Mouse (Mus musculus) regulatory T cell (primary cell): ENCODE measurements around the gene Txlnb.

Source experiments
- in situ Hi-C: fragments of 300-600 bp; cut with MboI, MseI; formaldehyde crosslinking; loops from one replicate; pipeline ENCODE4 v1.15.1; 2025; ENCODE audit warnings: high pct_unique_total_duplicates

The Txlnb gene

DNA sequence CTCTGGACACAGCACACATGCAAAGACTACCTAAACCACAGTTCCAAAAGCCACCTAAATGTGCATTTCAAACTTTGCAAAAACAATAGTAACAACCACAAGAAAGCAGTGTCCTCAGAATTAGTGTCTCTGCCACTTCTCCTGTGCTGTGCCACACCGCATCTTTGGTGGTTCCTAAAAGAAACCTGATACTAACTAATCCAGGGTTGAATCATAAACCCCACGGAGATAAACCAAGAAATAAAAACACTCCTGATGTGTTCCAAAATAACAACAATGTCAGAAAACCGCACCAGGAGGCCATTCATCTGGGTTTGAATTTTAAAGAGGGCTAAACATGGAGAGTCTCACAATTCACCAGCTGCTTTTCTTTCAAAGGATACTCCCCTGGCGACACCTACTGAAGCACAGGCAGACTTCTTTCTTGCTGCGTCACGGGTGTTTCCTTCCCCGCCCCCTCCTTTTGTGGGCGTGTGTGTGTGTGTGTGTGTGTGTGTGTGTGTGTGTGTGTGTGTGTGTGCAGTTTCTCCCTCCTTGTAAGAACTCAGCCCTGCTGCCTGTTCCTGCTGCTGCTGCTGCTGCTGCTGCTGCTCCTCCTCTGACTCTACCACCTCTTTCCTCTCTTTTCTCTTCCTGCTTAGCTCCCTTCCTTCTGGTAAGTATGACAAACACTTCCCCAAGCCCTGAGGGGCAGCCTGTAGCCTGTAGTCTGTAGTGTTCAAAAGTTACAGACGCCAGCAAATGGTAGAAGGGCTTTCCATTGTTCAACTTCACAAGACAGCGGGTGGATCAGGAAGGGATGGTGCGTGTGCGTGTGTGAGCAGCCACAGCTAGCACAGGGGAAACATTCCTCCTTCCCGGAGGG lies at the start of gene Txlnb:
Txlnb (plus strand) TSS at position 460 of the 865 bp plus-strand sequence.
- in situ Hi-C loops, result no loop called here

- in situ Hi-C loops, result no loop called here
Measured at GRCm38 (mm10) chr10:17752478-17752877, 43.5 kb upstream of the Txlnb start.

DNA sequence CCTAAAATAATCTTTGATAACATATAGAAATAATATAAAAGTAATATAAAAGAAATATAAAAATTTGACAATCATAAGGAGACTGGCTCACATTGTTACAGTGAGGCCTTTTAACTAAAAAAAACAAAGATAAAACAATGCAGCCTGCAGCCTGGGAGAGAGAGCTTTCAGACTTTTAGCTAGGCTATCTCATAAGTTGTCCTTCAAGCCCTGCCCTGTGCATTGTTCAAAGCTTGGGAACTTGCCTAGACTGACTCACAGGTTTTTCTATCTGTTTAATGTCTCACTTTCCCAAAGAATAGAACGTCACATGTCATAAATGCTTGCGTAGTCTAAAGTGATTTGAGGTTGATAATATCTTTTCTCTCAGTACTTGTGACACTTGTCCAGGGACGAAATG lies 36.3 kb upstream of the Txlnb start:
- in situ Hi-C loops, result no loop called here

DNA sequence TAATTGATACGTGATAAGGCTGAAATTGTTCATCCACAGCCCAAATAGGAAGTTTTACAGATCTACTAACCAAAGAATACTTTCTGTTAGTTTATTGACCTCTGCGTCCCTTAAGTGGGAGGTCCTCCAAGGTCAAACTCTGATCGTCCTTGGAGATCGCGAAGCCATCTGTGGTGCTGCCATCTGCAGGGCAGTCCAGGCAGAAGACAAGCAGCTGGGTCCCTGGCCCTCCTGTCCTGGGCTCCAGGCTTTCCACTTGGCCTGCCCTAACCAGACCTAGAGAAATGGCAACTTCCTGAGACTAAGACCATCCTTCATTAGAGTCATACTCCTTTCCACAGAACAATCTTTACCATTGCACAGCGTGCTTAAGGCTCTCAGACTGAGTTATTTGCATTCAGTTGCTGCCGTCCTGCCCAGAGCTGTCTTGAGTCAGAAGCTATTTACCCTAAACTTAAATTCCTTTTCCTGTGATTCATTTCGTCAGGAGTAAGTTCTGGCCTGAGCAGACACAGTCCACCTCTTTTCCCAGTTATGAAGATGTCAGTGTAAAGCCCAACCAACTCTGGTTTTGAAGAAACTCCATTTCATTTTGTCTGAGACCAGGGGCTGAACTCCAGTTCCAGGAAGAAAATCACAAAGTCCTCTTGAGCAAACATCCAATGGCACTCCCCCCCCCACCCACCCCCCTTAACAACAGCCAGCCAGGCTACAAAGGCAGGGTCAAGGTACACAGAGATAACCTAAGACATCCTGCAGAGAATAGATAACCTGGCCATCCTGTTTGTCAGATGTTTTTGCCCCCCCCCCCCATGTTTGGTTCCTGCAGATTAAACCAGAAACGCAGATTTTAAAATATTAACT lies 35.0 kb upstream of the Txlnb start:
- in situ Hi-C loops, result no loop called here

GRCm38 (mm10) chr10:17761652-17762051 lies 34.4 kb upstream of the Txlnb start:
- in situ Hi-C loops, result no loop called here

- in situ Hi-C loops, result no loop called here
Measured at GRCm38 (mm10) chr10:17762946-17763345, 33.1 kb upstream of the Txlnb start.

- in situ Hi-C loops, result loop anchor here (10.0 kb wide), 1 partner anchor 1455 kb away; no protein-coding TSS in a partner anchor
Measured at GRCm38 (mm10) chr10:17769856-17770255, 26.2 kb upstream of the Txlnb start.

DNA sequence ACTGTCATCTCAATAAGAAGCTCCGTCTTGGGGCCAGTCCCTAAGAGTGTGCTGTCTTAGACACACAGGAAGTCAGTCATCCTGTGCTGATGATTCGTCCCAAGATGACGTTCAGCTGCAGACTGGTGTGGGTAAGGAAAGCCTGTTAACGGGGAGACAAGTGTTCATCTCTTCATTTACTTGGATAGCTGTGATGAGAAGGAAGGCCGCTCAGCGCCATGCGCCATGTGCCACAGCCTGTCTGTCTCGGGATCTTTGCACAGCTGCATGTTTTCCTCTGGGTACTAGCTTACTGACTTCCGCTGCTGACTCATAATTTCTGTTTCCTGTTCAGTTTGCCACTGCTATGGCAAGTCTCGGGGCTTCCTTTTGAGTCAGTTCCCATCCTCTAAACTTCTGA lies 23.7 kb upstream of the Txlnb start:
- in situ Hi-C loops, result loop anchor here (10.0 kb wide), 1 partner anchor 1452 kb away; no protein-coding TSS in a partner anchor

- in situ Hi-C loops, result loop anchor here (10.0 kb wide), 1 partner anchor 1450 kb away; no protein-coding TSS in a partner anchor
Measured at GRCm38 (mm10) chr10:17774366-17774765, 21.7 kb upstream of the Txlnb start.

DNA sequence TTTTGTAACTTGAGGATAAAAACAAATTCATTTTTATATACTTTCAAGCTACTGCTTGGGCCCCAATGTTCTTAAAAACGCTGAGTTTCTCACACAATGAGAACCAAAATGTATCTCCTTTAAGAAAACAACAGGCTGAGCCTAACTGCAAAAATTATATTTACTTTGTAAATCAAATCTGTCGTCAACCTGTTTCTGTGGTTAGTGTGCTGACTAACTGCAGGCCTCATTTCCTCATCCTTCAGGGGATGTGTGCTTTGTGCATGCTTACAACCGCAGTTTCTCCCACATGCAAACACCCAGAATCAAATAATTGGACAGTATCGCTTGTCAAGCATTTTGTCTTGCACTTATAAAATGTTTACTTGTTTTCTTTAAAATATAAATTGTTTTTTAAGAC lies 20.9 kb upstream of the Txlnb start:
- in situ Hi-C loops, result loop anchor here (10.0 kb wide), 1 partner anchor 1450 kb away; no protein-coding TSS in a partner anchor

DNA sequence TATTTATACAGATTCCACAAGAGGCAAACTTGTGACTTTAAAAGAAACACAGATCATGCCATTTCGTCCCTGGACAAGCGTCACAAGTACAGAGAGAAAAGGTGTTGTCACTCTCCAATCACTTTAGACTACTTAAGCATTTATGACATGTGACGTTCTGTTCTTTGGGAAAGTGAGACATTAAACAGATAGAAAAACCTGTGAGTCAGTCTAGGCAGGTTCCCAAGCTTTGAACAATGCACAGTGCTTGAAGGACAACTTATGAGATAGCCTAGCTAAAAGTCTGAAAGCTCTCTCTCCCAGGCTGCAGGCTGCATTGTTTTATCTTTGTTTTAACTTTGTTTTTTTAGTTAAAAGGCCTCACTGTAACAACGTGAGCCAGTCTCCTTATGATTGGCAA lies 19.3 kb upstream of the Txlnb start:
- in situ Hi-C loops, result loop anchor here (10.0 kb wide), 1 partner anchor 1448 kb away; no protein-coding TSS in a partner anchor

DNA sequence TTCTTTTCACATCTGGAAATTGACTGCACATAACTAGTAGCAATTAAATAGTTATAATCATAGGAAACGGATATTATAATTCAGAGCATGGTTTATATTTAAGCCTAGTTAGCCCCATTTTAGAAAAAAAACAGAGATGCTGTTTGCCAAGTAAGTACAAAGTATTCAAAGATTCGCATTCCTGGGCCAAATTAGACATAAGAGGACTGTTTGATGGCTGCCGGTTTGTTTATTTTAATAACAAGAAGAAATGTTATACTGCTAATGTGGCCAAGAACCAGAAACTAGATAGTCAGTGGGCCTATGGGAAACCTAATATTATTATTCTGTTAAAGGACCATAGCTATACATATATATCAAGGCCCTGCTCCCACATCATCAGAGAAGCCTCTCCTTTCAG lies 9.3 kb upstream of the Txlnb start:
- in situ Hi-C loops, result loop anchor here (5.0 kb wide), 1 partner anchor 81 kb away; no protein-coding TSS in a partner anchor

- in situ Hi-C loops, result loop anchor here (5.0 kb wide), 1 partner anchor 79 kb away; no protein-coding TSS in a partner anchor
Measured at GRCm38 (mm10) chr10:17787938-17788337, 8.1 kb upstream of the Txlnb start.

GRCm38 (mm10) chr10:17788347-17788746 lies 7.7 kb upstream of the Txlnb start:
- in situ Hi-C loops, result loop anchor here (5.0 kb wide), 1 partner anchor 79 kb away; no protein-coding TSS in a partner anchor

- in situ Hi-C loops, result no loop called here
Measured at GRCm38 (mm10) chr10:17793926-17794325, 2.1 kb upstream of the Txlnb start.

DNA sequence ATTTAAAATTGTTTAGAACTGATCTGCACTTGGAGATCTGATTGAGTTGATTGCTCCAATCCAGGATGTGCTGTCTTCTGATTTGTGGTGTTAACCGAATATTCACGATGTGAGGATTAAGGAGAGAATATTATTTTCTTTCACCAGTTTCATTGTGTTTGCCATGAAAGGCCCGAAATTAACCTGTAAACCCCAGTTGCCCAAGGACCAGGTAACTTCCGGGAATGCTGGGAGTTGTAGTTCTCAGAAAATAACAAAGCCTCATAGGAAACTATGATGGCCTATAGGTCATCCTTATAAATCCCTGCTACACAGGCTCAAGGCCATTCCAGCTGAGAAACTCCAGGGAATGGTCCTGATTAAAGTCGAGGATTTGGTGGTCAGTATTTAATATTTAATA lies 1.6 kb upstream of the Txlnb start:
- in situ Hi-C loops, result no loop called here

DNA sequence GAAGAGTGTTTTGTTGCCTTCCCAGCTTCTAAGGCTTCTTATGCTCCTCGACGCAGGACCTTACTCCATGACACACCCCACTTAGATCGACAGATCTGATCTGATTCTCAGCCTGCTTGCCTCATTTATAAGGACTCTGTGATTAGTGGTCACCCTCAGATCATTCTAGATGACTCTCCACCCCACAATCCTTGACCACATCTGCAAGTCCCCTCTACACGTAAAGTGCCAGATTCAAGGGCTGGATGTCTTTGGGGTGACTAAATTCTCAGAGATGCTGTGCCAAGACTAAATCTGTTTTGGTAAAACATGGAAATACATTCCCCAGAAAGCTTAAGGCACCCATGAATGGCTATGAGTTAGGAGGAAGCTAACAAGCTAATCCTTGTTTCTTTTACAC lies 799 bp upstream of the Txlnb start:
- in situ Hi-C loops, result no loop called here

DNA sequence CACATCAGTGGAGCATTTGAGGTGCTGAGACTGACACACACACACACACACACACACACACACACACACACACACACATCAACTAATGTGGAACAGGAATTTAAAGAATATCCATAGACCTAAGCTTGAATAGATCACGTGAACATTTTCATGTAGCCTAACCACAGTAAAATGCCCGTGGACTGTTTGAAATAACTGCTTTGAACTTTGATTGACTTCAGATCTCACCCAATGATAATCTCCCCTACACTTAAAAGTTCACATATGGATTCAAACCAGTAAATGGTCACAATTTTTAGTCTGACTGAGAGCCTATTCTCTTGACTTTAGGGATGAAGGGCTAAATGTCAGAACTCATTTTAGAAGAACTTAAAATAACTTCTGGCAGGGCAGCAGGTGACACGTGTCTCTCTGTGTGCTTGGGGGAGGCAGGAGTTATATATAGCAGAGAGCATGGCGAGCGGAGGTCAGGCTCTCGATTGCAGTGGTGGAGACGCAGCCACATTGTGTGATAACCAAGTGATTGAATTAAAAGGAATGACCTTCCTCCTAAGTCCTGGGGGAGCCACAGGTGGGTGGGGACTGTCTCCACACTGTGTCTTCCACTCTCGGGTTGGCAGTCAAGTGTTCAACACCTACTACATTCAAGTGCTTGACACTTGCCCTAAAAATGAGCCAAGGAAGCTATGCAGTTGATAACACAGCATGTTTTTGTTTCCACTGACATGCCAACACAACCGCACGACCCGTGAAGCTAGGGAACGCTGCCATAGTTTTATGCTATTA lies 1.0 kb downstream of the Txlnb start:
- in situ Hi-C loops, result no loop called here

GRCm38 (mm10) chr10:17797681-17798080 lies 1.7 kb downstream of the Txlnb start:
- in situ Hi-C loops, result no loop called here

GRCm38 (mm10) chr10:17801788-17802187 lies 5.8 kb downstream of the Txlnb start:
- in situ Hi-C loops, result no loop called here

- in situ Hi-C loops, result no loop called here
Measured at GRCm38 (mm10) chr10:17808526-17808925, 12.5 kb downstream of the Txlnb start.
